Mouse (Mus musculus) ES-Bruce4 (cell line): ENCODE data around the gene Tanc1. TPM values are rescaled to one million over a fixed set of nuclear protein-coding genes. Genes with fewer than 3 reads are reported as not detected.
A peak's percentile ranks its signal among the peaks of the same experiment; 100 is the strongest.

Experiments
- H3K27ac ChIP-seq: 2 replicates; pipeline ENCODE4 v1.5.1; 2012; ENCODE audit warnings: low read length, inconsistent platforms; ENCODE audit not compliant: insufficient read depth
- H3K27me3 ChIP-seq: 2 replicates; pipeline ENCODE4 v1.6.1; 2012; ENCODE audit warnings: mild to moderate bottlenecking, low read length, inconsistent platforms; ENCODE audit not compliant: control insufficient read depth, poor library complexity, insufficient read depth, severe bottlenecking
- H3K36me3 ChIP-seq: 2 replicates; pipeline ENCODE4 v1.6.1; 2012; ENCODE audit warnings: inconsistent platforms, mild to moderate bottlenecking, low read length, moderate library complexity; ENCODE audit not compliant: control insufficient read depth, poor library complexity, insufficient read depth, severe bottlenecking
- H3K4me1 ChIP-seq: one replicate; pipeline ENCODE4 v1.8.1; 2011; ENCODE audit warnings: low read length; ENCODE audit not compliant: control insufficient read depth, insufficient read depth
- H3K4me3 ChIP-seq: 2 replicates; pipeline ENCODE4 v1.5.1; 2011; ENCODE audit warnings: low read depth, mild to moderate bottlenecking, low read length
- H3K9ac ChIP-seq: 2 replicates; pipeline ENCODE4 v1.6.1; 2012; ENCODE audit warnings: low read depth, mild to moderate bottlenecking, inconsistent platforms; ENCODE audit not compliant: poor library complexity, severe bottlenecking
- H3K9me3 ChIP-seq: replicated peaks from 2 replicates; pipeline ENCODE4 v1.6.1; 2012; ENCODE audit warnings: mild to moderate bottlenecking, low read length, inconsistent platforms; ENCODE audit not compliant: control insufficient read depth, poor library complexity, insufficient read depth, severe bottlenecking
- CTCF ChIP-seq: IDR thresholded peaks from one replicate; pipeline ENCODE4 v1.8.1; 2011; ENCODE audit warnings: low read depth, low read length
- EP300 ChIP-seq: IDR thresholded peaks from 2 replicates; pipeline ENCODE4 v1.6.1; 2011; ENCODE audit warnings: low read depth, low read length; ENCODE audit not compliant: insufficient read depth
- POLR2A ChIP-seq: IDR thresholded peaks from one replicate; pipeline ENCODE4 v1.8.1; 2011; ENCODE audit warnings: low read length; ENCODE audit not compliant: insufficient read depth
- polyA plus RNA-seq: library from polyadenylated mRNA; stranded (reverse); fragments of >200 nt; gene quantifications from 2 replicates; pipeline ENCODE4 v1.2.4, GENCODE M21; 2011; ENCODE audit warnings: low read depth; ENCODE audit not compliant: missing spikeins, insufficient read depth, insufficient read length

Gene Tanc1
- polyA plus RNA-seq, 1 experiment = 62.4 TPM

GRCm38 (mm10) chr2:59742500-59743116, 130.8 kb downstream of the Tanc1 start:
- Histone ChIP-seq H3K4me3 (no peak overlapping the region), H3K4me1 (peaks cover 5% of the 10 kb centered on the region), H3K27me3 (no peaks in the 10 kb centered on the region), H3K9ac (no peak overlapping the region), H3K36me3 (no peaks in the 10 kb centered on the region), H3K27ac (no peak overlapping the region), H3K9me3 (no peaks in the 10 kb centered on the region)
- no peak for TF ChIP-seq POLR2A

GRCm38 (mm10) chr2:59745428-59745827, 133.6 kb downstream of the Tanc1 start:
- H3K27ac ChIP-seq = 0 out of 2 replicates have a peak overlapping the region, but pooled peaks have one; percentile 8
- H3K9me3 ChIP-seq = no peaks in the 10 kb centered on the region
- H3K4me1 ChIP-seq = peaks cover 5% of the 10 kb centered on the region
- H3K4me3 ChIP-seq = no peak overlapping the region
- H3K9ac ChIP-seq = no peak overlapping the region
- H3K27me3 ChIP-seq = no peaks in the 10 kb centered on the region
- TF ChIP-seq EP300 = no peak
- TF ChIP-seq POLR2A = no peak
- TF ChIP-seq CTCF = peak; percentile 58
- no peaks in the 10 kb centered on the region for H3K36me3 ChIP-seq

GRCm38 (mm10) chr2:59746070-59746469, 134.2 kb downstream of the Tanc1 start:
- H3K27ac ChIP-seq = peak overlapping the region; percentile 28; the same call in 1 of the 2 replicates
- TF ChIP-seq POLR2A (no peak), EP300 (no peak), CTCF (no peak)
- no peaks in the 10 kb centered on the region for H3K9me3 ChIP-seq
- H3K4me1 ChIP-seq = peaks cover 5% of the 10 kb centered on the region
- H3K27me3 ChIP-seq = no peaks in the 10 kb centered on the region
- H3K9ac ChIP-seq = no peak overlapping the region
- no peak overlapping the region for H3K4me3 ChIP-seq
- H3K36me3 ChIP-seq = no peaks in the 10 kb centered on the region

GRCm38 (mm10) chr2:59747757-59748156, 135.9 kb downstream of the Tanc1 start:
- TF ChIP-seq POLR2A (no peak), CTCF (no peak)
- H3K27ac ChIP-seq = no peak overlapping the region
- no peak overlapping the region for H3K4me3 ChIP-seq
- no peaks in the 10 kb centered on the region for H3K36me3 ChIP-seq
- peaks cover 4% of the 10 kb centered on the region for H3K4me1 ChIP-seq
- H3K27me3 ChIP-seq = no peaks in the 10 kb centered on the region
- H3K9ac ChIP-seq = no peak overlapping the region
- no peaks in the 10 kb centered on the region for H3K9me3 ChIP-seq

- Histone ChIP-seq H3K27me3 (no peaks in the 10 kb centered on the region), H3K4me1 (peaks cover 3% of the 10 kb centered on the region), H3K27ac (no peak overlapping the region), H3K4me3 (no peak overlapping the region), H3K9me3 (no peaks in the 10 kb centered on the region), H3K36me3 (no peaks in the 10 kb centered on the region), H3K9ac (no peak overlapping the region)
- TF ChIP-seq CTCF = no peak
- no peak for TF ChIP-seq EP300
- TF ChIP-seq POLR2A = no peak
These were observed 137.5 kb downstream of the Tanc1 start for GRCm38 (mm10) chr2:59749371-59749770.

GRCm38 (mm10) chr2:59751172-59751571, 139.3 kb downstream of the Tanc1 start:
- no peaks in the 10 kb centered on the region for H3K27me3 ChIP-seq
- TF ChIP-seq POLR2A = no peak
- TF ChIP-seq CTCF = no peak
- no peak for TF ChIP-seq EP300
- H3K4me3 ChIP-seq = no peak overlapping the region
- peaks cover 2% of the 10 kb centered on the region for H3K4me1 ChIP-seq
- H3K9me3 ChIP-seq = no peaks in the 10 kb centered on the region
- H3K36me3 ChIP-seq = no peaks in the 10 kb centered on the region
- H3K27ac ChIP-seq = no peak overlapping the region
- no peak overlapping the region for H3K9ac ChIP-seq
